ENCODE assay signal across 8 mouse cellular contexts in genomic region chr7:3415378-3415777, GRCm38 (mm10). TPM values are rescaled to one million over a fixed set of nuclear protein-coding genes. Genes with fewer than 3 reads are reported as not detected.
A peak's percentile ranks its signal among the peaks of the same experiment; 100 is the strongest.
DNase-seq lines count a peak whose midpoint lies in the region; ATAC-seq lines count a peak whose summit lies in the region.

No protein-coding gene starts in this region.

- H3K4me3 ChIP-seq in forebrain, embryonic 12.5 days (replicated peaks), result peak overlapping the region; percentile 60
- peak overlapping the region; percentile 58 for H3K4me3 ChIP-seq in hindbrain, embryonic 15.5 days
- peak overlapping the region; percentile 52 for H3K4me3 ChIP-seq in liver, embryonic 12.5 days
- H3K4me3 ChIP-seq in neural tube, embryonic 13.5 days, result peak overlapping the region; percentile 60

- H3K4me2 ChIP-seq in forebrain, embryonic 12.5 days, result peak overlapping the region; percentile 100
- peak overlapping the region; percentile 96 for H3K4me2 ChIP-seq in hindbrain, embryonic 15.5 days
- H3K4me2 ChIP-seq in liver, embryonic 12.5 days, result peak overlapping the region; percentile 76
- peak overlapping the region; percentile 95 for H3K4me2 ChIP-seq in neural tube, embryonic 13.5 days

- 0 out of 2 replicates have a peak overlapping the region, but pooled peaks have one; percentile 19 for H3K27ac ChIP-seq in forebrain, embryonic 12.5 days
- 0 out of 2 replicates have a peak overlapping the region, but pooled peaks have one; percentile 40 for H3K27ac ChIP-seq in hindbrain, embryonic 15.5 days (replicated peaks)
- no peak overlapping the region for H3K27ac ChIP-seq in liver, embryonic 12.5 days
- H3K27ac ChIP-seq in neural tube, embryonic 13.5 days (replicated peaks), result no peak overlapping the region

- no peaks in the 10 kb centered on the region for H3K36me3 ChIP-seq in forebrain, embryonic 12.5 days (replicated peaks)
- H3K36me3 ChIP-seq in hindbrain, embryonic 15.5 days, result no peaks in the 10 kb centered on the region
- no peaks in the 10 kb centered on the region for H3K36me3 ChIP-seq in liver, embryonic 12.5 days
- H3K36me3 ChIP-seq in neural tube, embryonic 13.5 days, result no peaks in the 10 kb centered on the region

- WGBS in forebrain, embryonic 12.5 days, result 1% methylated on average over 42 of the region's 60 CpGs
- WGBS in hindbrain, embryonic 15.5 days, result 0% methylated on average over 22 of the region's 60 CpGs
- WGBS in liver, embryonic 12.5 days (ENCODE audit: insufficient replicate concordance), result 0% methylated on average over 49 of the region's 60 CpGs
- 1% methylated on average over 46 of the region's 60 CpGs for WGBS in neural tube, embryonic 13.5 days

- DNase-seq in B cell, adult 2 months, result peak; percentile 12 to 32
- peak; percentile 23 for DNase-seq in T-cell, adult 2 months (ENCODE audit: low spot score)
- DNase-seq in MN1 (ENCODE audit: low spot score), result no peak
- DNase-seq in left cerebral cortex, adult 8-10 months (ENCODE audit: low spot score in 2 of 2), result no peak

- H3K9me3 ChIP-seq in forebrain, embryonic 12.5 days, result no peaks in the 10 kb centered on the region
- no peaks in the 10 kb centered on the region for H3K9me3 ChIP-seq in hindbrain, embryonic 15.5 days
- H3K9me3 ChIP-seq in liver, embryonic 12.5 days (replicated peaks), result no peaks in the 10 kb centered on the region
- H3K9me3 ChIP-seq in neural tube, embryonic 13.5 days, result no peaks in the 10 kb centered on the region

- H3K27me3 ChIP-seq in forebrain, embryonic 12.5 days, result peaks cover 66% of the 10 kb centered on the region
- H3K27me3 ChIP-seq in hindbrain, embryonic 15.5 days, result peaks cover 34% of the 10 kb centered on the region
- H3K27me3 ChIP-seq in liver, embryonic 12.5 days (replicated peaks), result peaks cover 95% of the 10 kb centered on the region
- peaks cover 85% of the 10 kb centered on the region for H3K27me3 ChIP-seq in neural tube, embryonic 13.5 days

- ATAC-seq in forebrain, embryonic 12.5 days (ENCODE audit: low FRiP score), result peak; percentile 7
- peak; percentile 19; the same call in 1 of the 2 replicates for ATAC-seq in hindbrain, embryonic 15.5 days (ENCODE audit: low FRiP score, low read depth)
- ATAC-seq in liver, embryonic 12.5 days, result no peak
- ATAC-seq in neural tube, embryonic 13.5 days (ENCODE audit: low read depth), result peak; percentile 17; the same call in 1 of the 2 replicates

- peaks cover 24% of the 10 kb centered on the region for H3K4me1 ChIP-seq in forebrain, embryonic 12.5 days
- H3K4me1 ChIP-seq in hindbrain, embryonic 15.5 days (replicated peaks), result peaks cover 28% of the 10 kb centered on the region
- peaks cover 18% of the 10 kb centered on the region for H3K4me1 ChIP-seq in liver, embryonic 12.5 days
- H3K4me1 ChIP-seq in neural tube, embryonic 13.5 days (replicated peaks), result peaks cover 32% of the 10 kb centered on the region

- peak overlapping the region; percentile 87 for H3K9ac ChIP-seq in forebrain, embryonic 12.5 days
- H3K9ac ChIP-seq in hindbrain, embryonic 15.5 days, result peak overlapping the region; percentile 71
- no peak overlapping the region for H3K9ac ChIP-seq in liver, embryonic 12.5 days
- peak overlapping the region; percentile 78 for H3K9ac ChIP-seq in neural tube, embryonic 13.5 days

RNA-seq across cellular contexts. Expression of gene Cacng6, which starts 8.6 kb away (rescaled TPM):
- 0.10 and 0.22 TPM in 2 replicates for polyA plus RNA-seq in forebrain, embryonic 12.5 days (2016; fragmentation: Nextera tagmentation; extraction: Ambion mirVana)
- 0.18 TPM in 1 of 2 replicates, not detected in the other for polyA plus RNA-seq in hindbrain, embryonic 15.5 days (2015; fragmentation: Nextera tagmentation; extraction: Ambion mirVana)
- polyA plus RNA-seq in liver, embryonic 12.5 days (2016; fragmentation: Nextera tagmentation; extraction: Ambion mirVana), result 0.14 and 0.17 TPM in 2 replicates
- polyA plus RNA-seq in neural tube, embryonic 13.5 days (2015; fragmentation: Nextera tagmentation; extraction: Ambion mirVana), result 0.10 and 0.69 TPM in 2 replicates
- 1 to 10 TPM; 1.0 to 2.5 (median 1.9) TPM for total RNA-seq in left cerebral cortex, adult 8-10 months (2022)

RNA-seq across cellular contexts. Expression of gene Cacng8, which starts 24.9 kb away (rescaled TPM):
- polyA plus RNA-seq in forebrain, embryonic 12.5 days (2016; fragmentation: Nextera tagmentation; extraction: Ambion mirVana), result 6.3 and 8.2 TPM in 2 replicates
- polyA plus RNA-seq in hindbrain, embryonic 15.5 days (2015; fragmentation: Nextera tagmentation; extraction: Ambion mirVana), result 11.5 and 14.6 TPM in 2 replicates
- 0.12 and 0.36 TPM in 2 replicates for polyA plus RNA-seq in liver, embryonic 12.5 days (2016; fragmentation: Nextera tagmentation; extraction: Ambion mirVana)
- 12.1 and 12.8 TPM in 2 replicates for polyA plus RNA-seq in neural tube, embryonic 13.5 days (2015; fragmentation: Nextera tagmentation; extraction: Ambion mirVana)
- total RNA-seq in left cerebral cortex, adult 8-10 months (2022), result 100 to 1,000 TPM; 146 to 153 (median 150) TPM

Comparison
In these comparisons a context has a peak if more than half of its experiments do, and no peak if none do; other contexts are left out.
1. DNase-seq: peak in B cell, adult 2 months (2 of 2) and T-cell, adult 2 months (single experiment); none in MN1 (single experiment) and left cerebral cortex, adult 8-10 months (0 of 2).
2. H3K27ac ChIP-seq: peak in forebrain, embryonic 12.5 days (single experiment) and hindbrain, embryonic 15.5 days (single experiment); none in liver, embryonic 12.5 days (single experiment) and neural tube, embryonic 13.5 days (single experiment).
3. Peak in every context shown above with its lines, with median percentiles within 50 percentile points of each other: H3K4me2 ChIP-seq and H3K4me3 ChIP-seq.